Mouse (Mus musculus) heart, adult 8-10 months (tissue): ENCODE measurements at regions not wholly inside any gene's neighbourhood (a gene's known extent, or its start where the extent isn't known, plus 50 kb on each side); places are given as distances from the start of the nearest gene placed in this dataset.
A peak's percentile ranks its signal among the peaks of the same experiment; 100 is the strongest.
"Not testable (repeated sequence)": the region's sequence is repeated elsewhere in the genome, so short reads cannot be mapped to it uniquely, and the experiment has no call there.

Experiments used
- DNase-seq: peaks from one replicate; pipeline ENCODE4 v3.0.0; 2022; ENCODE audit warnings: low spot score

- DNase-seq: no peak
Measured at GRCm38 (mm10) chr1:23034271-23034670, 67.8 kb downstream of the 4933415F23Rik start.

GRCm38 (mm10) chr1:23023536-23023935 lies 78.5 kb downstream of the 4933415F23Rik start:
- DNase-seq: no peak

GRCm38 (mm10) chr1:23007784-23008490 lies 94.1 kb downstream of the 4933415F23Rik start:
- no peak for DNase-seq

- DNase-seq: no peak
Measured at GRCm38 (mm10) chr1:23004882-23005281, 97.2 kb downstream of the 4933415F23Rik start.

GRCm38 (mm10) chr1:22996665-22997064 lies 105.4 kb downstream of the 4933415F23Rik start:
- DNase-seq: no peak

- no peak for DNase-seq
Measured at GRCm38 (mm10) chr1:22989521-22990221, 112.4 kb downstream of the 4933415F23Rik start.

GRCm38 (mm10) chr1:22987521-22987920 lies 114.5 kb downstream of the 4933415F23Rik start:
- no peak for DNase-seq

GRCm38 (mm10) chr1:22984276-22984675 lies 117.8 kb downstream of the 4933415F23Rik start:
- DNase-seq: not testable (repeated sequence)

- no peak for DNase-seq
Measured at GRCm38 (mm10) chr1:22974917-22975316, 127.1 kb downstream of the 4933415F23Rik start.

- no peak for DNase-seq
Measured at GRCm38 (mm10) chr1:22943995-22944394, 138.2 kb upstream of the Rims1 start.

GRCm38 (mm10) chr1:22939816-22940215 lies 134.0 kb upstream of the Rims1 start:
- no peak for DNase-seq

- peak; percentile 2 for DNase-seq
Measured at GRCm38 (mm10) chr1:22931147-22931896, 125.5 kb upstream of the Rims1 start.

- DNase-seq: no peak
Measured at GRCm38 (mm10) chr1:22902992-22903391, 97.2 kb upstream of the Rims1 start.

- no peak for DNase-seq
Measured at GRCm38 (mm10) chr1:22901018-22901625, 95.3 kb upstream of the Rims1 start.

GRCm38 (mm10) chr1:22895099-22895498 lies 89.3 kb upstream of the Rims1 start:
- no peak for DNase-seq

GRCm38 (mm10) chr1:22862985-22863384 lies 57.2 kb upstream of the Rims1 start:
- peak; percentile 42 for DNase-seq
